Mouse (Mus musculus): ENCODE measurements around the gene Chd3. TPM values are rescaled to one million over a fixed set of nuclear protein-coding genes. Genes with fewer than 3 reads are reported as not detected.

The Chd3 gene
- polyA plus RNA-seq, 1 experiment from 2014 or later: 54.0 TPM

- ATAC-seq (ENCODE audit: insufficient read depth, low FRiP score, low read depth): no peak
- Histone ChIP-seq H3K36me3 (no peaks in the 10 kb centered on the region), H3K9ac (no peak overlapping the region), H3K27ac (no peak overlapping the region), H3K27me3 (replicated peaks) (no peaks in the 10 kb centered on the region), H3K9me3 (no peaks in the 10 kb centered on the region), H3K4me2 (no peak overlapping the region), H3K4me1 (peaks cover 15% of the 10 kb centered on the region), H3K4me3 (replicated peaks) (no peak overlapping the region)
- WGBS: 47% methylated on average over 4 of the region's 4 CpGs
Measured at GRCm38 (mm10) chr11:69334796-69335195, 34.4 kb downstream of the Chd3 start.

- H3K9ac ChIP-seq: no peak overlapping the region
- H3K9me3 ChIP-seq: no peaks in the 10 kb centered on the region
- H3K27ac ChIP-seq: no peak overlapping the region
- H3K4me2 ChIP-seq: no peak overlapping the region
- ATAC-seq (ENCODE audit: insufficient read depth, low FRiP score, low read depth): no peak
- no peak overlapping the region for H3K4me3 ChIP-seq (replicated peaks)
- 53% methylated on average over 3 of the region's 3 CpGs for WGBS
- no peaks in the 10 kb centered on the region for H3K27me3 ChIP-seq (replicated peaks)
- H3K36me3 ChIP-seq: no peaks in the 10 kb centered on the region
- H3K4me1 ChIP-seq: peaks cover 15% of the 10 kb centered on the region
Measured at GRCm38 (mm10) chr11:69333922-69334321, 35.3 kb downstream of the Chd3 start.

- 26% methylated on average over 8 of the region's 8 CpGs for WGBS
- 0 out of 2 replicates have a peak overlapping the region, but pooled peaks have one; percentile 62 for H3K4me3 ChIP-seq (replicated peaks)
- ATAC-seq (ENCODE audit: insufficient read depth, low FRiP score, low read depth): no peak
- no peaks in the 10 kb centered on the region for H3K36me3 ChIP-seq
- peaks cover 15% of the 10 kb centered on the region for H3K4me1 ChIP-seq
- H3K9ac ChIP-seq: no peak overlapping the region
- H3K9me3 ChIP-seq: no peaks in the 10 kb centered on the region
- peak overlapping the region; percentile 61; the same call in 1 of the 2 replicates for H3K27ac ChIP-seq
- H3K27me3 ChIP-seq (replicated peaks): no peaks in the 10 kb centered on the region
- H3K4me2 ChIP-seq: peak overlapping the region; percentile 81
Measured at GRCm38 (mm10) chr11:69332713-69333253, 36.4 kb downstream of the Chd3 start.

GRCm38 (mm10) chr11:69331929-69332405 is 37.2 kb downstream of the Chd3 start:
- Histone ChIP-seq H3K4me1 (peaks cover 15% of the 10 kb centered on the region), H3K27me3 (replicated peaks) (0 out of 2 replicates have a peak, but pooled peaks cover 3% of the 10 kb centered on the region), H3K9me3 (no peaks in the 10 kb centered on the region), H3K4me2 (peak overlapping the region; percentile 81), H3K36me3 (no peaks in the 10 kb centered on the region), H3K27ac (peak overlapping the region; percentile 61), H3K4me3 (replicated peaks) (peak overlapping the region; percentile 62), H3K9ac (peak overlapping the region; percentile 52; the same call in 1 of the 2 replicates)
- WGBS: under 1% methylated on average over 24 of the region's 24 CpGs
- ATAC-seq (ENCODE audit: insufficient read depth, low FRiP score, low read depth): peak; percentile 40; the same call in 1 of the 2 replicates

GRCm38 (mm10) chr11:69331152-69331551 is 38.1 kb downstream of the Chd3 start:
- Histone ChIP-seq H3K4me2 (peak overlapping the region; percentile 81), H3K27me3 (replicated peaks) (0 out of 2 replicates have a peak, but pooled peaks cover 3% of the 10 kb centered on the region), H3K9me3 (no peaks in the 10 kb centered on the region), H3K36me3 (no peaks in the 10 kb centered on the region), H3K4me1 (peaks cover 21% of the 10 kb centered on the region), H3K9ac (no peak overlapping the region), H3K27ac (no peak overlapping the region), H3K4me3 (replicated peaks) (peak overlapping the region; percentile 62; the same call in 1 of the 2 replicates)
- WGBS: 87% methylated on average over 6 of the region's 6 CpGs
- no peak for ATAC-seq (ENCODE audit: insufficient read depth, low FRiP score, low read depth)

GRCm38 (mm10) chr11:69328517-69328916 is 40.7 kb downstream of the Chd3 start:
- 86% methylated on average over 6 of the region's 6 CpGs for WGBS
- H3K4me1 ChIP-seq: peaks cover 34% of the 10 kb centered on the region
- 0 out of 2 replicates have a peak, but pooled peaks cover 3% of the 10 kb centered on the region for H3K27me3 ChIP-seq (replicated peaks)
- H3K27ac ChIP-seq: no peak overlapping the region
- H3K4me2 ChIP-seq: no peak overlapping the region
- ATAC-seq (ENCODE audit: insufficient read depth, low FRiP score, low read depth): no peak
- no peaks in the 10 kb centered on the region for H3K9me3 ChIP-seq
- H3K9ac ChIP-seq: no peak overlapping the region
- H3K4me3 ChIP-seq (replicated peaks): no peak overlapping the region
- no peaks in the 10 kb centered on the region for H3K36me3 ChIP-seq

- Histone ChIP-seq H3K9ac (no peak overlapping the region), H3K27ac (no peak overlapping the region), H3K4me2 (no peak overlapping the region), H3K36me3 (no peaks in the 10 kb centered on the region), H3K4me3 (replicated peaks) (no peak overlapping the region), H3K4me1 (peaks cover 37% of the 10 kb centered on the region), H3K9me3 (no peaks in the 10 kb centered on the region), H3K27me3 (replicated peaks) (0 out of 2 replicates have a peak, but pooled peaks cover 3% of the 10 kb centered on the region)
- whole genome bisulfite sequencing: 47% methylated on average over 6 of the region's 6 CpGs
- ATAC-seq (ENCODE audit: insufficient read depth, low FRiP score, low read depth): no peak
Measured at GRCm38 (mm10) chr11:69327648-69328047, 41.6 kb downstream of the Chd3 start.

GRCm38 (mm10) chr11:69327157-69327442 is 42.1 kb downstream of the Chd3 start:
- H3K9ac ChIP-seq: no peak overlapping the region
- H3K4me3 ChIP-seq (replicated peaks): peak overlapping the region; percentile 47; the same call in 1 of the 2 replicates
- WGBS: 19% methylated on average over 9 of the region's 9 CpGs

GRCm38 (mm10) chr11:69326408-69327156 is 42.6 kb downstream of the Chd3 start:
- Histone ChIP-seq H3K36me3 (no peaks in the 10 kb centered on the region), H3K4me2 (peak overlapping the region; percentile 93), H3K4me3 (replicated peaks) (peak overlapping the region; percentile 47), H3K27ac (no peak overlapping the region), H3K27me3 (replicated peaks) (0 out of 2 replicates have a peak, but pooled peaks cover 3% of the 10 kb centered on the region), H3K9me3 (no peaks in the 10 kb centered on the region), H3K9ac (peak overlapping the region; percentile 40), H3K4me1 (peaks cover 37% of the 10 kb centered on the region)
- ATAC-seq (ENCODE audit: insufficient read depth, low FRiP score, low read depth): no peak
- WGBS: 1% methylated on average over 45 of the region's 45 CpGs

More at GRCm38 (mm10) chr11:69327157-69327442, 42.1 kb downstream of the Chd3 start:
- Histone ChIP-seq H3K4me2 (peak overlapping the region; percentile 93; the same call in 1 of the 2 replicates), H3K9me3 (no peaks in the 10 kb centered on the region), H3K4me1 (peaks cover 37% of the 10 kb centered on the region), H3K27me3 (replicated peaks) (0 out of 2 replicates have a peak, but pooled peaks cover 3% of the 10 kb centered on the region), H3K36me3 (no peaks in the 10 kb centered on the region), H3K27ac (no peak overlapping the region)
- ATAC-seq (ENCODE audit: insufficient read depth, low FRiP score, low read depth): no peak

GRCm38 (mm10) chr11:69325628-69326407 is 43.4 kb downstream of the Chd3 start, which contains the start of gene Kcnab3:
Gene Kcnab3 (plus strand): TSS chr11:69326258.
- Histone ChIP-seq H3K4me2 (peak within 1 kb of the TSS; percentile 93), H3K36me3 (0 out of 2 replicates have a peak, but pooled peaks cover 3% of the 10 kb centered on the region), H3K4me3 (replicated peaks) (peak within 1 kb of the TSS; percentile 47), H3K4me1 (peaks cover 35% of the 10 kb centered on the region), H3K27me3 (replicated peaks) (0 out of 2 replicates have a peak, but pooled peaks cover 3% of the 10 kb centered on the region), H3K9me3 (no peaks in the 10 kb centered on the region), H3K9ac (peak within 1 kb of the TSS; percentile 40), H3K27ac (peak within 1 kb of the TSS; percentile 64)
- ATAC-seq (ENCODE audit: insufficient read depth, low FRiP score, low read depth): peak; percentile 61
- 11% methylated on average over 26 of the region's 26 CpGs for WGBS

- no peak for ATAC-seq (ENCODE audit: insufficient read depth, low FRiP score, low read depth)
- no peaks in the 10 kb centered on the region for H3K9me3 ChIP-seq
- no peak overlapping the region for H3K27ac ChIP-seq
- H3K4me3 ChIP-seq (replicated peaks): peak overlapping the region; percentile 63
- H3K36me3 ChIP-seq: 0 out of 2 replicates have a peak, but pooled peaks cover 8% of the 10 kb centered on the region
- H3K4me2 ChIP-seq: peak overlapping the region; percentile 65
- H3K4me1 ChIP-seq: peaks cover 35% of the 10 kb centered on the region
- H3K9ac ChIP-seq: no peak overlapping the region
- 0 out of 2 replicates have a peak, but pooled peaks cover 3% of the 10 kb centered on the region for H3K27me3 ChIP-seq (replicated peaks)
- WGBS: 78% methylated on average over 6 of the region's 6 CpGs
Measured at GRCm38 (mm10) chr11:69324749-69325148, 44.5 kb downstream of the Chd3 start.
